Mouse (Mus musculus) heart, postnatal 0 days (tissue): ENCODE results near the gene Tmed9. TPM values are rescaled to one million over a fixed set of nuclear protein-coding genes. Genes with fewer than 3 reads are reported as not detected.
A peak's percentile ranks its signal among the peaks of the same experiment; 100 is the strongest.
"Not testable (repeated sequence)": the region's sequence is repeated elsewhere in the genome, so short reads cannot be mapped to it uniquely, and the experiment has no call there.

Experiments
- ATAC-seq: fragments of 200-750 bp; cut with Nextera tagmentation; 2 replicates; pipeline ENCODE4 v1.8.0; 2017; ENCODE audit warnings: low read depth, moderate number of reproducible peaks, moderate library complexity; ENCODE audit not compliant: insufficient read depth
- DNase-seq: peaks from one replicate; pipeline ENCODE4 v3.0.0-alpha.2; 2016; ENCODE audit warnings: low spot score
- H3K27ac ChIP-seq: fragments of 300-500 bp; sonication (generic); 2 replicates; pipeline ENCODE4 v1.5.1; 2014; ENCODE audit warnings: low read depth, mild to moderate bottlenecking
- H3K27me3 ChIP-seq: fragments of 300-500 bp; sonication (generic); 2 replicates; pipeline ENCODE4 v1.6.1; 2014; ENCODE audit warnings: low read length, mixed read lengths; ENCODE audit not compliant: control insufficient read depth, insufficient read depth
- H3K36me3 ChIP-seq: fragments of 300-500 bp; sonication (generic); replicated peaks from 2 replicates; pipeline ENCODE4 v1.6.1; 2014; ENCODE audit warnings: low read length, mixed read lengths; ENCODE audit not compliant: control insufficient read depth, insufficient read depth
- H3K4me1 ChIP-seq: fragments of 300-500 bp; sonication (generic); 2 replicates; pipeline ENCODE4 v1.6.1; 2014; ENCODE audit warnings: antibody characterized with exemption; ENCODE audit not compliant: control insufficient read depth, insufficient read depth
- H3K4me2 ChIP-seq: fragments of 300-500 bp; sonication (generic); 2 replicates; pipeline ENCODE4 v1.6.1; 2014; ENCODE audit warnings: low read depth, mild to moderate bottlenecking, low read length, moderate library complexity
- H3K4me3 ChIP-seq: fragments of 300-500 bp; sonication (generic); 2 replicates; pipeline ENCODE4 v1.5.1; 2014; ENCODE audit warnings: low read depth, low read length
- H3K9ac ChIP-seq: fragments of 300-500 bp; sonication (generic); replicated peaks from 2 replicates; pipeline ENCODE4 v1.6.1; 2014; ENCODE audit warnings: low read depth, low read length, mixed read lengths
- H3K9me3 ChIP-seq: fragments of 300-500 bp; sonication (generic); replicated peaks from 2 replicates; pipeline ENCODE4 v1.6.1; 2016; ENCODE audit warnings: low read length; ENCODE audit not compliant: control insufficient read depth
- CTCF ChIP-seq: IDR thresholded peaks from 2 replicates; pipeline ENCODE4 v1.5.1; 2016; ENCODE audit warnings: antibody characterized with exemption, control low read depth, low read depth
- EP300 ChIP-seq: IDR thresholded peaks from 2 replicates; pipeline ENCODE4 v1.6.1; 2016; ENCODE audit warnings: antibody characterized with exemption, low read depth
- WGBS: fragments of 180-500 bp; shearing (Covaris S2); extraction: QIAGEN DNeasy Blood & Tissue Kit; methylation state at CpG from one replicate; pipeline ENCODE4 v1.1.7; 2014; 5-methylcytosine and 5-hydroxymethylcytosine counted together
- polyA plus RNA-seq: library from polyadenylated mRNA; unstranded; fragments of >200 nt; fragmentation: Nextera tagmentation; extraction: Ambion mirVana; gene quantifications from 2 replicates; pipeline ENCODE4 v1.2.1, GENCODE M21; 2015
- total RNA-seq: library from RNA; depleted of rRNA; stranded (reverse); fragments of >200 nt; gene quantifications from 2 replicates; pipeline ENCODE4 v1.2.3, GENCODE M21; 2014; ENCODE audit warnings: low replicate concordance; rRNA removed

Gene Tmed9
- total and polyA plus RNA-seq, 2 experiments from 2014 or later = 22.0 to 82.0 TPM

DNA sequence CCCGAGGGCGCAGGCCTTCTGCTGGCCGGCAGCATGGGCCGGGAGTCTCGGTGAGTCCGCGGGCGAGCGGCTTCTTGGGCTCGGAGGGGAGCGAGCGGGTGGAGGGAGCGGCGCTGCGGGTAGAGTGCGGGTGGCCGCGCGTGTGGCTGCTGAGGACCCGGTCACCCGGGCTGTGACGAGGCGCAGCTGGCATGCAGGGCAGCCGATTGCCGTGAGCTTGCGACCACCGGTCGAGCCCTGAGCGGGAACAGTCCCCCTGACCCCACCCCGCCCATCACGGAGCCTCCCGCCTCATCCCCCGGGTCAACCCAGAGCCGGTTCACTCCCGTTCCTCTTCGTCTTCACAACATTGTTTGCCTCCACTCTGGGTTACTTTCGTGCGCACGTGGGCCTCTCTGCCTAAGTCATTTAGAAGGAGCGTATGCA lies 61.6 kb downstream of the Tmed9 start:
- H3K9me3 ChIP-seq = no peaks in the 10 kb centered on the region
- peak overlapping the region; percentile 96 for H3K4me2 ChIP-seq
- H3K4me1 ChIP-seq = peaks cover 7% of the 10 kb centered on the region
- peak overlapping the region; percentile 91 for H3K4me3 ChIP-seq
- TF ChIP-seq CTCF (no peak), EP300 (no peak)
- peak overlapping the region; percentile 84 for H3K9ac ChIP-seq
- H3K27ac ChIP-seq = no peak overlapping the region
- DNase-seq (no peak), ATAC-seq (peak; percentile 54)
- WGBS = under 1% methylated on average over 38 of the region's 40 CpGs
- H3K36me3 ChIP-seq = peaks cover 49% of the 10 kb centered on the region
- no peaks in the 10 kb centered on the region for H3K27me3 ChIP-seq

DNA sequence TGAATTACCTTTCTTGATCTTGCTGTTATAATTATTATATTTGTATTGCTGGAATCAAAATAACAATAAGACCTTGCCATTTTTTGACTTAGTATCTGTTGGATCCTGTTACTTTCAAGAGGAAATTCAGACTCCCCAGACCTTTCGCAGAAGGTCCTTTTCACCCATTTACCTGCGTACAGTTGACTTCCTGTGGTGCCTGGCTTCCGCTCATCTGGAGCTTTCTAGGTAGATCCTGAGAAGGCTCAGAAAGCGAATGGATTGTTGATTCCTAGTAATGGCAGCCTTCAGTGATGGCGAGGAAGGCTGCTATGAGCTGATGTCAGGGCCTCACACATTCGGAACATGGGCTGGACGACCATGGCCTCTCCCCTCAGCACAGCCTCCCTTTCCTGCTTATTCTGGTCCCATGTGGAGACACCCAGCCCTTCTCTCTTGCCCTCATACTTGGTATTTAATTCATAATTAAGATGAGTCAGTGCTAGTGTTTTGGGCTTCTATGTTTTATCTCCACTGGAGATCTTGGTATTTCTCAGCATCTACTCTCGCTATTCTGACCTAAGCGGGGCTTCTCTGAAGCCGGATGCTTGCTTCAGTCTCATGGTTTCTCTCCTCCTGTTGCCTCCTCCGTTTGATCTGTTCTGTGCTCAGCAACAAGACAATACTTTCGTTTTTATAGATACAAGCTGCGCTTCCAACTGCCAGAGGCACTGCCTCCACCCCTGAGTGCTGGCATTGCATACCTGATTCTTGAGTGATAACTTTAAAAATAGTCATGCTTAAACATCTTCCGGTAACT lies 62.9 kb downstream of the Tmed9 start:
- Histone ChIP-seq H3K4me1 (peaks cover 7% of the 10 kb centered on the region), H3K36me3 (peaks cover 40% of the 10 kb centered on the region), H3K4me3 (no peak overlapping the region), H3K9ac (no peak overlapping the region), H3K4me2 (no peak overlapping the region), H3K27ac (no peak overlapping the region), H3K9me3 (no peaks in the 10 kb centered on the region), H3K27me3 (no peaks in the 10 kb centered on the region)
- DNase-seq (no peak), ATAC-seq (no peak)
- TF ChIP-seq EP300 (no peak), CTCF (no peak)
- 84% methylated on average over 14 of the region's 14 CpGs for WGBS

DNA sequence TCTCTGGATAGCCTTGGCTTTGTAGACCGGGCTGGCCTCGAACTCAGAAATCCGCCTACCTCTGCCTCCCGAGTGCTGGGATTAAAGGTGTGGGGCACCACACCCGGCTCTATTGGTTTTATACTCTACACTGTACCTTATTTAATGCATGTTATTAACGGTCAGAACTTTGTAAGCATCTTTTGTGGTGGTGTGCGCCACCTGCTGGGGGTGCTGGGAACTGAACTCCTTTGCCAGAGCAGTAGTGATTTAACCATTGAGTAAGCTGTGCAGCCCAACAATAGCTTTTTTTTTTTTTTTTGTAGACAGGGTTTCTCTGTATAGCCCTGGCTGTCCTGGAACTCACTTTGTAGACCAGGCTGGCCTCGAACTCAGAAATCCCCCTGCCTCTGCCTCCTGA lies 66.9 kb downstream of the Tmed9 start:
- peak; percentile 83 for TF ChIP-seq CTCF
- not testable (repeated sequence) for ATAC-seq

GRCm38 (mm10) chr13:55644525-55644924 lies 71.0 kb downstream of the Tmed9 start:
- no peak for DNase-seq
- ATAC-seq = no peak
- WGBS = 92% methylated on average over 2 of the region's 2 CpGs
- H3K4me1 ChIP-seq = no peaks in the 10 kb centered on the region
- no peaks in the 10 kb centered on the region for H3K9me3 ChIP-seq
- TF ChIP-seq CTCF (peak; percentile 17; the same call in 1 of the 2 replicates), EP300 (no peak)
- peaks cover 58% of the 10 kb centered on the region for H3K36me3 ChIP-seq
- H3K4me2 ChIP-seq = no peak overlapping the region
- no peaks in the 10 kb centered on the region for H3K27me3 ChIP-seq
- H3K4me3 ChIP-seq = no peak overlapping the region
- H3K9ac ChIP-seq = no peak overlapping the region
- H3K27ac ChIP-seq = no peak overlapping the region

More for the DNA sequence above, 66.9 kb downstream of the Tmed9 start:
- not testable (repeated sequence) for H3K27ac ChIP-seq, H3K4me1 ChIP-seq, H3K27me3 ChIP-seq, H3K4me2 ChIP-seq, H3K9me3 ChIP-seq, H3K4me3 ChIP-seq, H3K9ac ChIP-seq
- H3K36me3 ChIP-seq = peaks cover 35% of the 10 kb centered on the region
- 33% methylated on average over 8 of the region's 8 CpGs for WGBS
- peak; percentile 36 for DNase-seq

Other genes starting within 250 kb of the Tmed9 start
- gene Mxd3, start 243.9 kb upstream of the Tmed9 start, total RNA-seq = 24.8 and 33.1 TPM in 2 replicates
- 8.6 and 11.4 TPM in 2 replicates for gene Mxd3, start 243.9 kb upstream of the Tmed9 start, polyA plus RNA-seq
- gene Lman2, start 210.9 kb upstream of the Tmed9 start, total RNA-seq = 89.3 and 100 TPM in 2 replicates
- gene Lman2, start 210.9 kb upstream of the Tmed9 start, polyA plus RNA-seq = 41.3 and 42.4 TPM in 2 replicates
- gene Rgs14, start 204.0 kb upstream of the Tmed9 start, total RNA-seq = 0.46 and 1.1 TPM in 2 replicates
- 0.30 and 0.32 TPM in 2 replicates for gene Rgs14, start 204.0 kb upstream of the Tmed9 start, polyA plus RNA-seq
- gene Slc34a1, start 175.5 kb upstream of the Tmed9 start, total RNA-seq = not detected in 2 replicates
- gene Slc34a1, start 175.5 kb upstream of the Tmed9 start, polyA plus RNA-seq = not detected in 2 replicates
- not detected in 2 replicates for gene Pfn3, start 158.5 kb upstream of the Tmed9 start, total RNA-seq
- gene Pfn3, start 158.5 kb upstream of the Tmed9 start, polyA plus RNA-seq = not detected in 2 replicates
- gene F12, start 146.9 kb upstream of the Tmed9 start, total RNA-seq = 0.12 TPM in 1 of 2 replicates, not detected in the other
- gene F12, start 146.9 kb upstream of the Tmed9 start, polyA plus RNA-seq = not detected in 2 replicates
- 27.2 and 44.4 TPM in 2 replicates for gene Grk6, start 128.7 kb upstream of the Tmed9 start, total RNA-seq
- 10.7 TPM in 2 replicates for gene Grk6, start 128.7 kb upstream of the Tmed9 start, polyA plus RNA-seq
- gene Prr7, start 109.5 kb upstream of the Tmed9 start, total RNA-seq = 3.6 and 8.2 TPM in 2 replicates
- gene Prr7, start 109.5 kb upstream of the Tmed9 start, polyA plus RNA-seq = 0.08 TPM in 1 of 2 replicates, not detected in the other
- gene Dbn1, start 85.6 kb upstream of the Tmed9 start, total RNA-seq = 38.5 and 46.0 TPM in 2 replicates
- gene Dbn1, start 85.6 kb upstream of the Tmed9 start, polyA plus RNA-seq = 30.2 and 30.9 TPM in 2 replicates
- gene Pdlim7, start 60.1 kb upstream of the Tmed9 start, total RNA-seq = 134 and 186 TPM in 2 replicates
- gene Pdlim7, start 60.1 kb upstream of the Tmed9 start, polyA plus RNA-seq = 190 and 210 TPM in 2 replicates
- gene Dok3, start 44.4 kb upstream of the Tmed9 start, total RNA-seq = 2.7 and 2.8 TPM in 2 replicates
- gene Dok3, start 44.4 kb upstream of the Tmed9 start, polyA plus RNA-seq = 0.95 and 1.4 TPM in 2 replicates
- 25.3 and 30.4 TPM in 2 replicates for gene Ddx41, start 37.1 kb upstream of the Tmed9 start, total RNA-seq
- 16.3 and 17.3 TPM in 2 replicates for gene Ddx41, start 37.1 kb upstream of the Tmed9 start, polyA plus RNA-seq
- 17.7 and 19.6 TPM in 2 replicates for gene Fam193b, start 2.6 kb upstream of the Tmed9 start, total RNA-seq
- gene Fam193b, start 2.6 kb upstream of the Tmed9 start, polyA plus RNA-seq = 9.5 and 10.3 TPM in 2 replicates
- 24.5 and 37.6 TPM in 2 replicates for gene B4galt7, start 26.2 kb downstream of the Tmed9 start, total RNA-seq
- gene B4galt7, start 26.2 kb downstream of the Tmed9 start, polyA plus RNA-seq = 15.7 and 17.3 TPM in 2 replicates
- 17.9 and 18.5 TPM in 2 replicates for gene Caml, start 49.3 kb downstream of the Tmed9 start, total RNA-seq
- gene Caml, start 49.3 kb downstream of the Tmed9 start, polyA plus RNA-seq = 30.9 and 31.0 TPM in 2 replicates
- gene Ddx46, start 61.3 kb downstream of the Tmed9 start, total RNA-seq = 8.9 and 10.6 TPM in 2 replicates
- 13.1 and 14.3 TPM in 2 replicates for gene Ddx46, start 61.3 kb downstream of the Tmed9 start, polyA plus RNA-seq
- gene B230219D22Rik, start 119.4 kb downstream of the Tmed9 start, total RNA-seq = 95.1 and 118 TPM in 2 replicates
- 34.8 and 36.0 TPM in 2 replicates for gene B230219D22Rik, start 119.4 kb downstream of the Tmed9 start, polyA plus RNA-seq
- 49.1 and 69.1 TPM in 2 replicates for gene Txndc15, start 140.9 kb downstream of the Tmed9 start, total RNA-seq
- 65.0 and 65.8 TPM in 2 replicates for gene Txndc15, start 140.9 kb downstream of the Tmed9 start, polyA plus RNA-seq
- 12.1 and 25.1 TPM in 2 replicates for gene Pcbd2, start 153.6 kb downstream of the Tmed9 start, total RNA-seq
- 54.7 and 63.5 TPM in 2 replicates for gene Pcbd2, start 153.6 kb downstream of the Tmed9 start, polyA plus RNA-seq
- not detected in 2 replicates for gene Catsper3, start 210.8 kb downstream of the Tmed9 start, total RNA-seq
- 0.08 and 0.11 TPM in 2 replicates for gene Catsper3, start 210.8 kb downstream of the Tmed9 start, polyA plus RNA-seq